Mouse (Mus musculus) layer of hippocampus, postnatal 25 days (tissue): Measurements from ENCODE around the gene Disp1. TPM values are rescaled to one million over a fixed set of nuclear protein-coding genes. Genes with fewer than 3 reads are reported as not detected.

Experiments used
- DNase-seq, 2 experiments: peaks; one replicate each; pipeline ENCODE4 v3.0.0; 2022; ENCODE audit warnings: mixed read lengths in 2 of 2, low spot score in 1 of 2; ENCODE audit errors: extremely low spot score in 1 of 2
- total RNA-seq, 2 experiments: library from RNA; stranded (reverse); gene quantifications; 2 replicates each; pipeline ENCODE4 v1.2.3; 2021

The Disp1 gene
- total RNA-seq, 2 experiments from 2014 or later = 3.7 to 5.0 TPM

DNA sequence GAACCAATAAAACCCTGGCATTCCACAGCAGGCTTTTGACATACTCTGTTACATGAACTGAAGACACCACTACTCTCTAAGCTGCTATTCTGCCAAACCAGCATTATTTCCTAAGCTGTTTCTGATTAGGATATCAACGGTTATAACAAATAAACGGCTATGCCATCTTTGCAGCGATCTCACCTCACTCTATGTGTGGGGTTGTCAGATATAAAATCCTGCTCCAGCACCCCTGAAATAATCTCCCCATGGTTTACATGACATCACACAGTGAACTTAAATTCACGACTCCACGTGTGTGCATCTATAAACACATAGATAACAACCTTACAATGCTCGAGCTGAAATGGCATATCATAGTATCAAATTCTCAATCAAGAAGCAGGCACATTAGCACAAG is 13.7 kb downstream of the Disp1 start:
- no peak for DNase-seq

DNA sequence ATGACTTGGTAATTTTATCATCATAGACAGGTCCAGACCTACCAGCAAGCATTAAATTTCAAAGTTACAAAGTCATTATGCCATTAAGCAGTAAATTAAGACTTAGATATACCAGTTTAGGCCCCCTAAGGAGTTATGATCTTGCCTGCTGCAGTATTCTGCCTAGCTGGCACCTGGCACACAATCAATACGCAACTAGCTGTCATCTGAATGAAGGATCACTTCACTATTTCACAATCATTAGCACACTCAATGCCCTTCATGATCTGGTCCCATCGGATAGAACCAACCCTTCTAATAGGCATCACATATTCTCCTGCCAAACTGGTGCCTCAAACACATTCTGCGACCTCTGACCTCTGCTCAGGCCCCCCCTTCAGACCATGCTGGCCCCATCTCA is 14.2 kb downstream of the Disp1 start:
- DNase-seq = no peak

DNA sequence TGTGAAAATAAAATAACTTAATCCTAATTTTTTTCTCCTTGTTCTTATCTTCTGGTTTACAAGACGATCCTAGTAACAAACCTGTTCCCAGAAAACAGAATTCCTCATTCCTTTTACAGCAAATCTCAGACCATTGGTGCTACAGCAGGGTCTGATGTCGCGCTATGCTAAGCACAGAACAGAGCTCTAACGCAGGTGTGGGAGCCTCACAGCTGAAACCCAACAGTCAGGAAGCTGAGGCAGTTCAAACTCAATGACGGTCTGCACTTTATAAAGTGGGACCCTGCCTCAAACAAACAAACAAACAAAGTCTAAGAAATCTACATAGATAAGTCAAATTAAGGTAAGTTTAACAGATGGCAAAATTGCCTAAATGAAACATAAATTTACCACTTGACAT is 20.4 kb downstream of the Disp1 start:
- no peak for DNase-seq

DNA sequence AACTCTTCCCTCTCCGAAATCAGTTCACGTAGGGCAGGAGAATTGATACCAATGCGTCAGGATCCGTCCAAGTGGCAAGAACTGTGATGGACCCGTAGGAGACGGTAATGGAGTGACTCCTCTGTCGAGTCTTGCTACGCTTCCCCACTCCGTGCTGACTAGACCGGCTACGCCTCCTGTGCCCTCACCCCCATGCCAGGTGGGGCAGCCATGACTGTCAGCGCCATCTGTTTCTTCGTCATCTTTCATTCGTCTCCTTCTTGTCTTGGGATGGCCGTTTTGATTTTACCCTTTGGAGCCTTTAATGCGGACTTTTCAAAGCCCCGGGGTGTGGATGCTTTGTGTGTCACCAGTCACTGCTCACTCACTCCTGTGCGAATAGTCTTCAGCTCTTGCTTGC is 26.6 kb downstream of the Disp1 start:
- DNase-seq = no peak

DNA sequence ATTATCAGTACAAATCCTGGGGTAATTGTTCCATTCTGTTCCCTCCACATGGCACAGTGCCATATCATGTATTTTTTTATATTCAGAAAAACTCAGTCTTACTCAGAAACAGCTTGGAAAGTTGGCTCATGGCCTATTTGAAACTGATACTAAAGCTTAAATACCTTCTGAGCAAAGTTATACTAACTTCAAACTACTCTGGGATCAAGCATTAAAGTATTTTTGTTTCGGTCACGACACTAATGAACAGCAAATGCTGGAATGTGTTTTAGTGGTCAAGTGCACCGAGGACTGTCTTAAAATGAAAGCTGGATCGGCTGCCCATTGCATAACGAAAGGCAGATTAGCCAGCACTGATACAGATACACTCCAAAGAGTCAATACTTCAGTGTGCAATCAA is 27.2 kb downstream of the Disp1 start:
- DNase-seq = no peak

DNA sequence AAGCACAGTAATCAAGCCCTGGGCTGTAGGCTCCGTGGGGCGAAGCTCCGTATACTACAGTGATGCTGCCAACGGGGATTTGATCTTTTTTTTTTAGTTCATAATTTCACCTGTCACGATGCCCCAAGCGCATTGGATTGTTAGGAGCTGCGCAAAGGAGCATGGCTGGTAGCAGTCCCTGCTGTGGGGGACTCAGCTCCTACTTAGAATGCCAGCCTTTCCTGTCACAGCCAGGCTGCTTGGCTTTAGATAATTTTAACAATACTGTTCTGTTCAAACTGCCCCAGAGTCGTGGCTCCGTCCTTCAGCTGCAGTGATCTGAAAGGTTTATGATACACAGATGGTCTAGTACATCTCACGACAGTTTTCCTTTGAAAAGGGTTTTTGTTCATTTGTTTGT is 29.9 kb downstream of the Disp1 start:
- DNase-seq = no peak

DNA sequence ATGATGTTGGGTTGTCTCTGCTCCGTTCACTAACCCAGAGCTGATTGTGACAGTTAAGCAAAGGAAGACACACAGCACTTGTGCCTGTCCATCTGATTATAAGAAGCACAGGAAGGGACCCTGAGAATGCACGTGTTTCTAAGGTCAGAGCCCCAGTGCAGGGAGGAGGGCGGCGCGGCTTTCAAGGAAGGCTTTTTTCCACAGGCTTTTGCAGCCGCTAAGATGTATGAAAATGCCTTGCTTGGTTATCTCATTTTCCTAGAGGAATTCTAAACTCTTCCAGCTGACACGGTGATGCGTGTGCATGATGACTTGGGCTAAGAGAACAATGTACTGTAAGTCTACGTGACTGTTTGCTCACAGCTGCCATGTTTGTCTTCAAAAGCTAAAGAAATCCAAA is 30.9 kb downstream of the Disp1 start:
- DNase-seq = no peak

DNA sequence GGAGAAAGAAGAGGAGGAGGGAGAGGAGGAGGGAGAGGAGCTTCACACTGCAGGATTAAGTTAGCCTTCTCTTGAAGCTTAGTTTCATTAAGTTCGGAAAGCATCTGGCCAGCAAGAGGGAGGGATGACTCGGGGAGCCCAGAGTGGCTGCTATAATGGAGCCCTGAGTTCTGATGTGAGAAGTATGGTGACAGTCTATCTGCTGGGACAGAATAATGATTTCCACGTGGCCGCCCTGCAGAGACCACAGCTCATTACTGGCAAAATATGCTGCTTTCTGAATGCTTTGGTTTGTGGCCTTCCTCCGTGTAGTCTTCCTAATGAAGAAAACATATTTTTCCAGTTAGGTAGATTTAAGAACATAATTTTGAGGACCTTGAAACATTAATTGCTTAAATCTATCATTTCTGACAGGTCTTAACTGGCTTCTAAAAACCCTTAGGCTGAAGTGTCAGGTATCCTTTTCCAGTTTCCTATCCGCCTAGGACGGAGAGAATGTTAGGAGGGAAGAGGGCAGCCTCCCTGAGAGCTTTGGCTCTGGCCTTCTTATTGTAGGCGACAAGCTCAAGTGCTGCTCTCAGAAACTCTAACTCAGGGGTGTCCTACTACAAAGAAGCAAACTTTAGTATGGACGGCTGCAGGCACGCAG is 32.2 kb downstream of the Disp1 start:
- DNase-seq = no peak

DNA sequence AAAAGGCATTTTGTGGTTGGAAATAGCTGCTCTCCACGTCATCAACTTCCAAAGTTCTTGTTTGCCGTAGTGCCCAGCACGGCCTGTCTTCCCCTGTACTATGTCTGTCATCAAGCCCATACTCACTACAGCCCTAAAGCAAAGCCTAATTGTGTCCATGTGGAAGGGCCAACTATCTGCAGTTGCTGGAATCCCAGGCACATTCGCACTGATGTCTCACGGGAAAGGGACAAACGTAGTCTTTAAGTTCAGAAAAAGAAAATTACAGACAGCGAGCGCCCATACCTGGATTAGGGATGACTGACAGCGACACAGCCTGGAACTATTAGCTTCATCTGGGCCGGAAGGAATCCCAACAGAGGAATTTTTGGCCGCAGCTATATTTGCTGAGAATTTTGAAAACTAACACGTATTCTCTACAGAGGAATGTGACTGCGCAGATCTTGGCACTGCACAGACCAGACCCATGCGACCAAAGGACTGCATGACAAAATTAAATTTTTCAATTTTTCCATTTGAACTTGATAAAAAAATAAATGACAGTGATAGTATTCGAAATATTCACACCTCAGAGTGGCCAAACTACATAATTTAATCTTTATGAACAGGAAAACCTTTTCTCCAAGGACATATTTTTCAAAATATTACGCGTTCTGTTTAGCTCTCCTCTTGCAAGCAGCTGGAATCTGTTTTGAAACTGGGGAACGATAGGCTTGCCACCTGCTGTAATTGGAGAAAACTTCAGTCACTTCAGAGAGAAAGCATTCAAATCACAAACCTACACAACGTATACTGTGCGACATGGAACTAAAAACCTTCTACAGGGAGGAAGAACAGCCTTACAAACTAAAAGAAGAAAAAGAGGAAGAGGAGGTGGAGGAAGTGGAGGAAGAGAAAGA is 33.0 kb downstream of the Disp1 start:
- no peak for DNase-seq

DNA sequence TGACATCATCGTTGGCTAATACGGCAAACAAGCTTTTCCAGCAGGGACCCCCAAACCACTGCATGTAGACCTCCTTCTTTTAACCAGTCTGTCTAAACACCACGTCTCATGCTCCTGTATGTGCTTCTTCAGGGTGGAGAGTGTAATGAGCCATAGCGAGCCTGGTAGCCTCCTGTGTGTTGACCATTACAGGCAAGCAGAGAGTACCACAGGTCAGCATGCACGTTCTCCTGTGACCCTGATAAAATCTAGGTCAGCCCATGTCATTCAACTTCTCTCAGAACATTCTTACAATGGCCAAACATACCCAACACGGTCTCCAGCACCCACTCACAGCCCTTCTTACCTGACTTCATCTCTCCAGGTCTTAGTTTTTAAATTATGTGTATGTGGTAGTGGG is 35.8 kb downstream of the Disp1 start:
- no peak for DNase-seq

DNA sequence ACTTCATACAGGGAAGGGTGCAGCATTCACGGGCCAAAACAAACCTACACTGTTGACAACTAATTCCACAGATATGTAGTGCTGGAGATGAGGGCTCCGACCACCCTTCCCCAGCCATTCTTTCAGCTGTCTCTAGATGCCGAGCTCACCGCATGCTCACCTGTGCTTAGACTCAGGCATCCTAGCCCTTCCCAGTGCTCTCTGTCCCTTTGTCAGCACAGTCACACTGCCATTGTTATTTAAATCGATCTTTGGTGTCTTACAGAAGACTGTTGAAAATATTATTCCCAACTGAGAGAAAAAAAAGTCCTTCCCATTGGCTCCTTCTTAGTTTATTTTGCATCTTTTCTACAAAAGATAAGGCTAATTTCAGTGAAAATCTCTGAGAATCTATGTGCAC is 36.6 kb downstream of the Disp1 start:
- DNase-seq = no peak

DNA sequence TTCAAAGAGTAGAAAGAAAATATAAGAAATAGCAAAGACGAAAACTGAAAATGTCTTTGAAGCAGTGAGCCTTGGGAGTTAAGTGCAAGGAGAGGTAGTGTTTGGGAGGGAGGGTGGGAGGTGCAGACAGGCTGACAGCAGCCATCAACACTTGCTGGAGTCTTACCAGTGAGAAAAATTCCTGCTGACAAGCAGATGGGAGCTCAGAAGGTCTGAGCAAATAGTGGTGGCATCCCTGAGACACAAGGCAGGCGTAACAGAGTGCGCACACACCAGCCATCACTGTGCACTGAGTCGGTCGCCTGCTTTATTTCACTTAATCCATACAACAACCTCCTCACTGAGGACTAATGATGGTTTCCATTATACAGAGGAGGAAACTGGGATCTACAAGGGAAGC is 37.8 kb downstream of the Disp1 start:
- no peak for DNase-seq

DNA sequence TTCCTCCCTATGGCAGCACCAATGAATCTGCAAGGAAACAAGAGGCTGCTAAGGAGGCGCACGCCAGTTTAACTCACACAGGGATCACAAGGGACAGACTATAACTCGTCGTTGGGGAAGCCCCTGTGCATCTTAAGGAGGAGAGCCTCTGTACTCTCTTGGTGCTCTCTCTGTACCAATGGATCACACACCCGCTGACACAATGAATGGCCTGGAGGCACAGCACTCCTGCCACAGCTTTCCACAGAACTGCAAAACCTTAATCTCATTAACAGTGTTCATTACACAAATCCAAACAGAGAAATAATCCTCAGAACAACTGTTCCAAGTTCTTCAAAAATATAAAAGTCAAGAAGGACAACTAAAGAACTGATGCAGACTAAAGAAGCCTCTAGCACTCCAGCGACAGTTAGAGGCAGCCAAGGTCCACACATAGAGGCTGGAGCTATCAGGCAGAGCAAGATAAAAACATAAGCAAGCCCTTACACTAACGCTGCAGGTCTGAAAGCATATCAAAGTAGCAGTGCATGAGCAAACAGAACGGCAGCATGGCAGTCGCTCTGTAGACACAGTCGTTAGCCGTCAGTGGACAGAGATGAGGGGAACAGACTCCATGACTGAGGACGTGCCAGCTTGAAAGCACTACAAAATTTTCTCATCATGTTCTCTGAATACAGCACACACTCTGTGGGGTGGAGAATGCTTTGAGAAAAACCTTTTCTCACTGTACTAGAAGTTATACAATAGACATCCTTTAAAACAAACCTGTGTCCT is 38.5 kb downstream of the Disp1 start:
- DNase-seq = no peak

DNA sequence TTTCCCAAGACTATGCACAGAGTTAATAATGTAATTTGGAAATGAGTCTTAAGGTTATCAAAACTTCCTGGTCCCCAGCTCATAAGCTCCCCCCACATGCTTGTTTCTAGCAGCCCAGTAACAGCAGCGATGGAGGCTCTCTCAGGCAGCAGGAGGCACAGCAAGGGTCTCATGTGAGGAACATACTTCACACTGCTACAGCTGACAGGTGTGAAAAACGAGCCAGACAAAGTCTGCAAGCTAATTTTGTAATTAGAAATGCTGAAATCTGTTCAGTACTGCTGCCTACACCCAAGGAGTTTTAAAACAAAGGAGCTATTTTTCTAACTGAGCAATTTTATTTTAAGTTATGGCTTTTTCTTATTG is 40.3 kb downstream of the Disp1 start:
- no peak for DNase-seq

DNA sequence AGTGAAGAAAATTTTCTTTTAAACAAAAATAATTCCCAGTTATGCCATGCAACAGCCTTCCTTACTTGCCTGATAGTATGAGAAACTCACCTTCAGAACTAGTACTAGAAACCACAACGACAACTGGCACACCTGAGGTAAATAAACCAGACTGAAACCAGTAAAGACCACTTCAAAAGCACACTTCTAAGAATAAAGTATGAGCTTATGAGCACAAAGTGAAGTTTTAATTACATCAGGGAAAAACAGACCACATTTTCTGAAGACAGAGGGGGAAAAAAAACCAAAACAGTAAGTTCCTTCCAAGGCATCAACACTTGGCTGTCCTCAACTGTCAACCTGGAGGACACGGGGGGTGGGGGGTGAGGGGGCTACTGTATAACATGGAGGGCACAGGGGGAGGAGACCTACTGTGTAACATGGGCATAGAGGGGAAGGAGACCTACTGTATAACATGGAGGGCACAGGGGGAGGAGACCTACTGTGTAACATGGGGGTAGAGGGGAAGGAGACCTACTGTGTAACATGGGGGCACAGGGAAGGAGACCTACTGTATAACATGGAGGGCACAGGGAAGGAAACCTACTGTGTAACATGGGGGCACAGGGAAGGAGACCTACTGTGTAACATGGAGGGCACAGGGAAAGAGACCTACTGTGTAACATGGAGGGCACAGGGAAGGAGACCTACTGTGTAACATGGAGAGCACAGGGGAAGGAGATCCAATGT is 40.9 kb downstream of the Disp1 start:
- no peak for DNase-seq

DNA sequence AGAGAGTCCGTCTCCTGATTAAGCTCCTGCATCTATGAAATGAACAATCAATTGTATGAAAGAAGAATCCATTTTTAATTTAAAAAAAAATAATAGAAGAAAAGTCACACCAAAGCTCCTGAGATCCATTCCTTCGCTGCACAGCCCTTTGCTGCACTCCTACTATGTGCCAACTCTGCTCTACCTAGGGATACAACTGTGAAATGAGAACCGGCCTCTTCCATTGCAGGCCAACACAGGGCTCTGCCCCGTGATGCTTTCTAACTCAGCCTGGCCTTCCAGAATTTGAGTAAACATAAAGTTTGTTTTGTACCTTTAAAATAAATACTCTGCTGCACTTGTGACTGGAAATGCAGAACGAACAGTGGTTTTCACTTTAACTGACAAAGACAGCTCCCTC is 42.0 kb downstream of the Disp1 start:
- no peak for DNase-seq

DNA sequence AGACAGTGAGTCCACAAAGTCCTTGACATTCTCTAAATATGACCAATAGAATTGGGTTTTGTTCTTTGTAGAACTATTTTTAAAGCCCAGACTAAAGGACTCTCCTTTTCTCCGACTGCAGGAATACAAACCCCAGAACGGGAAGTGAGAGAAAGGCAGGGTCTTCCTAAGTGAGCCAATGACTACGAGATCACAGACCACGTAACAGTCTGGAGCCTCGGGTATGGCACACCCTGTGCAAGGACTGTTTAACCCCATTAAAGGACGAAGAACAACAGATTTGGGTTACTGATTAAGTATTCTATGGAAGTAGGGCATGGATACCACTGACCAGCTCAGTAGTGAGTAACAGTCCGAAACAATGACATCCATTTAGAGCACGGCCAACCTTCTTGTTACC is 46.1 kb downstream of the Disp1 start:
- DNase-seq = no peak

DNA sequence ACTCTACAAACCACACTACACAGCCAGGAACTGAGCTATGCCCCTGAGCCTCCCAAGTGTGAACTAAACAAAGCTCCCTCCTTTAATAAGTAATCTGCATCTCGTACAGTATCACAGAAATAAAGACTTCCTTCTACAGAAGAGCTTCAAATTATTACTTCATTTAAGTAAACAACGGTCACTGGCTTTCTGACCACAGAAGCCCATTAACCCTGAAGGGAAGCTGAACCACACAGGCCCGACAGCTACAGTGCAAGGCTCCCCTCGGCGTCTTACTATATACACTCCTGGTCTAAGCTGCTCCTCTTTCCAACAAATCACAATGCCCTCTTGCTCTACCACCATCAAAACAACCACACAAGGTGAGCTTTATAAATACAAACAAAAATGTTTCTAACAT is 50.2 kb downstream of the Disp1 start:
- no peak for DNase-seq

DNA sequence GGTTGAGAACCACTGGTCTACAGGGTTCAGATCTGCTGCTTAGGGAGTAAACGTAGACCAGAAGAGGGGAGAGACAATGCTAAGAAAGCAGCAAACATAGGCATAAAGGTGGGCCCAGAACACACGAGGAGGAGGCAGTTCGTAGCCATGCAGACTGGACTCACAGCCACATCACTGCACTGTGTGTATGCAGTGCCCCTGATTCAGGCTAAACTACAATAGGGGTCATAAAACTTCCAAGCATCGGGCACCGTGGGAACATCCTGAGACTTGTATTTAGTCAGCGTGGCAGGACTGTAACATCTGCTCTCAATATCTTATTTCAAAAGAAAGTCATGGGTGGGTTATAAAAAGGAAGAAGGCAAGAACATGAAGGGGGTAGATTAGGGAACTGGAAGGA is 52.9 kb downstream of the Disp1 start:
- no peak for DNase-seq

DNA sequence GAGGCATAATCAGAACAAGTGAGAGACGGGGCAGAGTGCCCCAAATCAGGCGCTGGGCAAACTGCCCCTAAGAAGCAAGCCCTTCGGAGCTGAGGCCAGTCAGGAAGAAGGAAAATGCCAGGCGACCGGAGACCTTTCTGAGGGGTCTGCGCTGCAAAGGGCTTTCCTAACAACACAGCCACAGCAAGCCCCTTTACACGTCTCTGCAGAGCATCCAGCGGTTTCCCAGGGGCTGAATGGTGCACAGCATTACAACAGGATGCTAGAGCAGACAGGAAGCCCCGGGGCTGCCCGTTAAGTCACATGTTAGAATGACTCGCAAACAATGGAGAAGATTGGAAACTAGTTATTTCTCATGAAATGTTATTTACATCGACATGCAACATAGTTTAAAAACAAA is 53.5 kb downstream of the Disp1 start:
- no peak for DNase-seq

DNA sequence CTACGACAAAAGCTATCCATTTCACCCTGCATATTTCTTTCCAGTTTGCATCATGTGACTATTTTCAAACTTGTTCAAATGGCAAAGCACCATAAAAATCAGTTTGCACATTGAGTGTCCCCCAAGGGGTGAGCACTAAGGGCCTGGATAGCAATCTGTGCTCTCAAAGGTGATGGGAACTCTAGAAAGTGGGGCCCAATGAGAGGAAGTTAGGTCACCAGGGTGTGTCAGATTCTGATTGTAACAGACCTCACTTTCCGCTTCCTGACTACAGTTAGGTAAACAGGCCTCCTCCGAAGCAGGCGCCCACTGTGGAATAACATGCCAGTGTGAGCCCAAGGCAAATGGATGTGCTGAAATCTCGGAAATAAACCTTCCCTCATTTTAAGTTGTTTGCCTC is 54.6 kb downstream of the Disp1 start:
- no peak for DNase-seq
